10 mouse cellular contexts compared by ENCODE assay signal in the genomic region with DNA sequence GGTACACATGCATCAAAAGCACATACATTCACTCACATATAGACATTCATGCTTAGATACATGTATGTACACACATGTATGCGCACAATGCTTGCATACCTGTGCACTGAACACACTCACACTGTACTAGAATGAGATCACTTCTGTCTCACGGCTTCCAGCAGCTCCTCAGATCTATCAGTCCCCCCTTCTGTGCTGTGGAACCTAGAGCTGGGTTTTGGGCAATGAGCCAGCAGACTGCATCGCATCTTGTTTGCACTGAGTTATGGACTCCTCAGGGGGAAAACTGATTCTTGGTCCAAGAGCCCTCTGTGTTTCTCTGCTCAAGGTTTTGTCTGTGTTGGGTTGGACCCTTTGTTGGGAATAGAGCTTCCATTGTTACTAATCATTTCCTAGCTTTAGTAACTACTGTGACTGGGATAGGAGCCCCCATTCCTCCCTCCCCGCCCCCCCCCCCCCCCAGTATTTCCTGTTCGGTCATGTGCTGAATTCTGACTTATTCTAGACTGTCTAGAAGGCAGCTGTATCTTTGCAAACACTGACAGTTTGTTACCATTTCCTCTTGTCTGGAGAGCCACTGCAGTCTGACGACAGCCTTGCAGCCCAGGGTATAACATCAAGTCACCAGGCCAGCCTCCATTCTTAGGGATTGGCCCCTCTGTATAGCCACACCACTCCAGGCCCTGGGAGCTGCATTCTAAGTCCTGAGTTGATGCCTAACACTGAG.
DNase-seq lines count a peak whose midpoint lies in the region; ATAC-seq and TF ChIP-seq lines count a peak whose summit lies in the region.
"Had no signal": no experiment of that assay in that cellular context is flagged by ENCODE, and none has a peak within 500 bp of the region (broad histone marks: within the 10 kb centered on the region; RNA-seq: fewer than 3 reads in every experiment).

No protein-coding gene starts in this region.

- TF ChIP-seq POLR2A in thymus, adult 2 months (IDR thresholded peaks at IDR 0.05; ENCODE audit: control insufficient read depth, extremely low read depth, insufficient read depth, low read length, poor library complexity), result no peak

- H3K27ac ChIP-seq in heart, embryonic 13.5 days (replicated peaks), result peak overlapping the region; percentile 51
- peak overlapping the region; percentile 80 for H3K27ac ChIP-seq in thymus, adult 2 months (ENCODE audit: control insufficient read depth, insufficient read depth, low read length)
- H3K27ac ChIP-seq: gastrocnemius, adult 2 months had no signal

- no peak overlapping the region for H3K9ac ChIP-seq in heart, embryonic 13.5 days

- peaks cover 3% of the 10 kb centered on the region; the same call in 1 of the 2 replicates for H3K27me3 ChIP-seq in heart, embryonic 13.5 days (replicated peaks)
- no peaks in the 10 kb centered on the region for H3K27me3 ChIP-seq in thymus, adult 2 months (ENCODE audit: control insufficient read depth, insufficient read depth, low read length)

- H3K4me1 ChIP-seq in heart, embryonic 13.5 days, result peaks cover 15% of the 10 kb centered on the region
- peaks cover 17% of the 10 kb centered on the region for H3K4me1 ChIP-seq in thymus, adult 2 months (replicated peaks; ENCODE audit: control insufficient read depth, insufficient read depth, low read length)

- no peaks in the 10 kb centered on the region for H3K36me3 ChIP-seq in heart, embryonic 13.5 days
- H3K36me3 ChIP-seq in thymus, adult 2 months (ENCODE audit: control insufficient read depth, insufficient read depth, low read length), result no peaks in the 10 kb centered on the region

- H3K4me3 ChIP-seq in heart, embryonic 13.5 days, result no peak overlapping the region
- no peak overlapping the region for H3K4me3 ChIP-seq in thymus, adult 2 months (ENCODE audit: control insufficient read depth, insufficient read depth, low read length)
- H3K4me3 ChIP-seq: gastrocnemius, adult 2 months; megakaryocyte, embryonic 14.5 days had no signal

- H3K4me2 ChIP-seq in heart, embryonic 13.5 days, result no peak overlapping the region

- no peak for TF ChIP-seq CTCF in thymus, adult 2 months (IDR thresholded peaks at IDR 0.05; ENCODE audit: borderline replicate concordance, control insufficient read depth, extremely low read depth, insufficient read depth, low read length, poor library complexity)

- DNase-seq in heart, adult 8-10 months (ENCODE audit: low spot score), result no peak
- DNase-seq in thymus, adult 2 months, result no peak
- no peak for DNase-seq in thymus, adult 18-20 months
- DNase-seq in lung, postnatal 4 days, result peak; percentile 35 to 43
- peak; percentile 41 for DNase-seq in thymus, postnatal 4 days
- no peak for DNase-seq in left cerebral cortex, adult 9 months (ENCODE audit: low spot score in 2 of 2)
- no peak for DNase-seq in cerebellum, postnatal 10 days
- DNase-seq: gastrocnemius, adult 2 months had no signal

- H3K9me3 ChIP-seq in heart, embryonic 13.5 days, result no peaks in the 10 kb centered on the region

- ATAC-seq in heart, embryonic 13.5 days (ENCODE audit: extremely low read depth, insufficient number of reproducible peaks, low FRiP score, low TSS enrichment), result no peak

- 38% methylated on average over 6 of the region's 6 CpGs for WGBS in heart, embryonic 13.5 days
- 25% methylated on average over 6 of the region's 6 CpGs for WGBS in thymus, adult 2 months

Comparison
In these comparisons a context has a peak if more than half of its experiments do, and no peak if none do; other contexts are left out.
1. DNase-seq: peak in lung, postnatal 4 days (2 of 2) and thymus, postnatal 4 days (single experiment); none in heart, adult 8-10 months (single experiment), thymus, adult 2 months (single experiment), thymus, adult 18-20 months (0 of 2), left cerebral cortex, adult 9 months (0 of 2) and cerebellum, postnatal 10 days (0 of 2).